Mouse (Mus musculus): Measurements from ENCODE around the gene Gsc2. TPM values are rescaled to one million over a fixed set of nuclear protein-coding genes. Genes with fewer than 3 reads are reported as not detected.
"Not testable (repeated sequence)": the region's sequence is repeated elsewhere in the genome, so short reads cannot be mapped to it uniquely, and the experiment has no call there.

Gene Gsc2
- total RNA-seq (2021) = not detected

DNA sequence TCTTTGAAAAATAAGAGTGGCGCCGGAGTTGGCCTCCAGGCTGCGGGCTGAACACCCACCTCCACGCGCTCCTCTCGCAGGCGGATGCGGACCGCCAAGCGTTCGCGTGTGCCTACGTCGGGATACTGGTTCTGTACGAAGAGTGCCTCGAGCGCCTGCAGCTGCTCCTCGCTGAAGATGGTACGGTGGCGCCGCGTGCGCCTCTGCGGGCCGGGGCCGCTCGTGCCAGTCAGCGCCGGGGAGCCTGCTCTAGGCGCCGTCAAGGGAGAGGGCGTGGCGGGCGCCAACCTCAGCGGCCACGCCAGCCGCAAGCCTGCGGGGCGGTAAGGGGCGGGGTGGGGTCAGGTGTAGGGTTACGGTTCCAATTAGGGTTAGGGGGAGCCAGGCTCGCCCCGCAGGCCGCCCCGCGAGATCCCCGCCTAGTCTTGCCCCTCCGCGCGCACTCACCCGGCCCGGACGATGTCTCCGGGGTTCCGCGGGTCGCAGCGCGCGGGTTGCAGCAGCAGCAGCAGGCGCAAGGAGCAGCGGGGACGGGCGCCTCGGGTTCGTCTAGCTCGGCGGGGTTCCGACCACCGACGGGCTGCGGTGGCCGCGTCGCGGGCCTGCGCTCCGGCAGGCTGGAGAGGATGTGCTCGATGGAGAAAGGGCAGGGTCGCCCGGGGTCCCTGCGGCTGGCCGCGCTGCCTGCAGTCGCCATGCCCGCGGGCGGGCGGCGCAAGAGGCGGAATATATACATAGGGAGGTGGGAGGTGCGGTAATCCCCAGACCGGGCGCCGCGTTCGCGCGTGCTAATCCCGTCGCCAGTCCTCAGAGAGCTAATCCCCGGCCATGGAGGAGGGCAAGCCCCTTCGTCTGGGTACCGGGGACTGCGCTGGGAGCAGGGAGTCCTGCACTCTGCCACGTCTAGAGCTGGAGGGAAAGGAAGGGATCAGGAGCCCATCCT is at the start of gene Gsc2:
Gene Gsc2 (minus strand): TSS at position 753 of the 943 bp plus-strand sequence.
- no peak for DNase-seq
- intact Hi-C loops (cut with DNase I) = no loop called here

DNA sequence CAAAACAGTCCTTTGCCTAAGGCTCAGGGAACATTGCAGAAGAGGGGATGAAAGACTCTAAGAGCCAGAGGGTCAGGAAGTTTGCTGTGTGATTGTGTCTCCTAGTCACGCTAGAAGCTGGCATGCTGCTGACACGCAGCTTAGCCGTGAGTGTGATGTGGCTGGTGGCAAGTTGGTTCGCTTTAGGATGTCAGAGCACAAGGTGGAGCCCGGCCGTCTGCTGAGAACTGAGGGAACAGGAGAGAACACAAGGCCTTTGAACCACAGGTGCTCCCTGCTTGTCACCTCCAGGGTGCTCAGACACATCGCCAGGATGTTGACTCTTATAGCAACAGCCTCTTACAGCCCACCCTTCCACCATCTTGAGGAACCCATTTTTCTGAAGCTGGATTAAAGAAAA is 47.2 kb upstream of the Gsc2 start:
- intact Hi-C loops (cut with DNase I) = no loop called here
- no peak for DNase-seq

- intact Hi-C loops (cut with DNase I); DNase-seq: not testable (repeated sequence)
Measured at GRCm38 (mm10) chr16:17956052-17956638, 41.3 kb upstream of the Gsc2 start.

- no peak for DNase-seq
Measured at GRCm38 (mm10) chr16:17951618-17952017, 36.8 kb upstream of the Gsc2 start.

DNA sequence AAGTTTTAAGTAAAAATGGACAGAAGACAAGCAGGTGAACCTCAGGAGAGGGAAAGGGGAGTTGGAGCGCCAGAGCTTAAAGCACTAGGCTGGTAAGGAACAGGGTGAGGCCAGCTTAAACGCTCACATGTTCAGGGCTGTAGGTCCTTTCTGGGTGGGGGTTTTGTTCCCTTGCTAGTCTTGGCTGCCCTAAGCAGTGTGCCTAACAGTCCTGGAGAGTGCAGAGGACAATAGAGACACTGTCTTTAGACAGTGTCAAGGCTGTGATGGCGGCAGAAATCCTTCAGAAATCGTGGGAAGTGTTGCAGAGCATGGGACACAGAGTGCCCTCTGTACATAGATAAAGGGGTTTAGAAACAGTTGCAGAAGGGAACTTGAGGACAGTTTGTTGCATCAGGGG is 35.2 kb upstream of the Gsc2 start:
- intact Hi-C loops (cut with DNase I) = no loop called here

More at GRCm38 (mm10) chr16:17951618-17952017, 36.8 kb upstream of the Gsc2 start:
- intact Hi-C loops (cut with DNase I) = no loop called here

DNA sequence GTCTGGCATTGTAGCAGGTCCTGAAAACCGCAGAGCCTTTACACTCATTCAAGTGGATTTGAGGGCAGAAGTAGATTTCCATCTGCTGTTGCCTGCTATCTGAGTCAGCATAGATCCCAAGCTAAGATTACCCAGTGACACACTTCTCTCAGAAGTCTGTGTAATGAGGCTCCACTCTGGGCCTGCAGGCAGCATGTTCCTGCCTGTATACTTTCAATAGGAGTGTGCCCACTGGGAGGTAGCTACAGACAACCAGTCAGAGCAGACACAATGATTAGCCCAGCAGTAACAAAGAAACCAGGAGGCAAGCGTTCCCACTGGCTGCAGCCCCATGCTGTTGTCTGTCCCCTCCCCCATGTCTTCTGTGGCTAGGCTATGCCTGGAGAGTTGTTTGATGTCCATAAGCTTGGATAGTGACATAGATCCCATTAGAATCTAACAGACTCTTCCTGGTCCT is 34.6 kb upstream of the Gsc2 start:
- no peak for DNase-seq
- intact Hi-C loops (cut with DNase I) = no loop called here

More for the DNA sequence above, 35.2 kb upstream of the Gsc2 start:
- DNase-seq = no peak

DNA sequence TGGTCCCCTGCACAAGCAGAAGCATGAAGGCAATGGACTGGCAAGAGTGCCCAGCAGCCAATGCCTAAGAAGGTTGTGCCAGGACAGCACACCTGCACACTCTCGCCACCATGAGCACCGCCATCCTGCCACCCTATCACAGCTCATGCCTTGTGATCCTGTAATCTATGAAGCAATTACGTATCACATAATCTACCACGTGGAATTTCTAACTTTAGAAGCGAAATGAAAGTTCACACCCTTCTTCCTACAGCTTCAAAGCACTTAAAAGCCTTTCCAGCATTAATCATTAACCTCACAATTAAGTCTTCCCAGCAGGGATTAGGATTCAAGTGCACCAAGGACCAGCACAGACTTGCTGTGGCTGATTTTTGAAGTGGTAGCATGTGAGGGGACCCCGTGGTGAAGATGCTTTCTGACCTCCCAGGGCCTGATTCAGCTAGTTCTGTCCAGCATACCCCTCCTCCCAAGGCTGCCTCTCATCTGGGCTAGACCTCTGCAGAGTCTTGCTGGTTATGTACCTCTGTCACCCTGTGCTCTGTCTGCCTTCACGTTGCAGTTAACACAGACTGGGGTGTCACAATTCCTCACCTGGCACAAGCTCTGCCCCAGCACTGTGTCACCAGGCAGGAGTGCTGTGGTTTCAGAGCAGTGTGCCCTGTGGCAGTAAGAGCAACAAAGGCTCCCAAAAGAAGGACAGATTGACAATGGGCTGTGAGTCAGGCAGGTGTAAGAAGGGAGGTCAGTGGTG is 30.4 kb upstream of the Gsc2 start:
- DNase-seq = no peak
- intact Hi-C loops (cut with DNase I) = no loop called here

- intact Hi-C loops (cut with DNase I) = no loop called here
Measured at GRCm38 (mm10) chr16:17943466-17943865, 28.6 kb upstream of the Gsc2 start.

GRCm38 (mm10) chr16:17939255-17939751 is 24.4 kb upstream of the Gsc2 start:
- no peak for DNase-seq
- intact Hi-C loops (cut with DNase I) = no loop called here

More at GRCm38 (mm10) chr16:17943466-17943865, 28.6 kb upstream of the Gsc2 start:
- no peak for DNase-seq

DNA sequence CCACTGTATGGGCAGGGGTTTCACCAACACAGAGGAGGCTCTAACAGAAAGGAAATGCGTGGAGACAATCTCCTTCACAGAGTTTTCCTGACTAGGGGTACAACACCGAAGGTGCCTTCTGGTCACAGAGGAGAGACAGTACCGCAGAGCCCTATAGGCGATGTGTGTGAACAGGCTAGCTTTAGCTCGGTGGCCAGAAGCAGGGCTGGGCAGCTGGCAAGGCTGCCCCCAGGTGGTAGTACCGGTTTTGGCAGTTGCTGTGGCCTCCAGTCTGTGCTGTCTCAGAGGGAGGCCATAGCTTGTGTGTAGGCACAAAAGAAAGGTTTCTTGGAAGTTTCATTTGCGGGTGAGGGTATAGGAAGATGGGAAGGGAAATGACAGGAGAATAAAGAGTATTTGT is 24.0 kb upstream of the Gsc2 start:
- intact Hi-C loops (cut with DNase I) = no loop called here
- peak; percentile 73 for DNase-seq

DNA sequence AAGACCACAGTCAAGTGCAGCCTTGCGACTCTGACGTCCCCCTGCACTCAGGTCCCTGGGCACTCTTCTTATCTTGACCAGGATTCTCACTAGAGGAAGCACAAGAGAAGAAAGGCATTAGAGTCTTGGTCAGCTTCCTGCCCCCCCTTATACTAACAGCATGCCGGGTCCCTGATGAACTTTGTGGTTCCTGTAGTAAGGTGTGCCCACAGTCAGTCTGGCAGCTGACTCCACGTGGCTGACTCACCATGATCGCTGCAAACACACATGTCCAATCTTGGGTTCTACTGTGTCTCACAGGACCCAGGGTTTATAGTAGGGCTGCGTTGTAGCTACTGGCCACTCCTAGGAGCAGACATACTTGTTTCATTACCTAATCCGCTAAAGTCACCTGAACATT is 23.3 kb upstream of the Gsc2 start:
- intact Hi-C loops (cut with DNase I) = no loop called here
- DNase-seq = no peak

- intact Hi-C loops (cut with DNase I) = no loop called here
- no peak for DNase-seq
Measured at GRCm38 (mm10) chr16:17936776-17937175, 21.9 kb upstream of the Gsc2 start.

DNA sequence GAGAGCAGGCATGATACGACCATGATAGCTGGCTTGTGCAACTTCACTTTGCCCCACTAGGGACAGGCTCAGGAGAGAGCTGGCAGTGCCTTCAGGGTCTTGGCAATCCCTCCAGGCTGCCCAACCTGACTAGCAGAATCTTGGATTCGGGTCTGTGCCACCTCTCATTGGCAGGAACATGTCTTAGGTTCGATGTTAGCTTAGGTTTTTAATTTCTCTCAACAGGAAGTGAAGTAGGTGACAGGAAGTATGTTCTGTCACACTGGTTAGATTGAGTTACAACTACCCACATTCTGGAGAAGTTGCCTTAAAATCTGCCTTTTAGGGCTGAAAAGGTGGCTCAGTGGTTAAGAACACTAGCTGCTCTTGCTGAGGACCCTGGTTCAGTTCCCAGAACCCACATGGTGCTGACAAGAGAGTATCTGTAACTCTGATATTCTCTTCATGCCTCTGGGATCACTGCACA is 19.6 kb upstream of the Gsc2 start:
- intact Hi-C loops (cut with DNase I) = no loop called here
- no peak for DNase-seq

DNA sequence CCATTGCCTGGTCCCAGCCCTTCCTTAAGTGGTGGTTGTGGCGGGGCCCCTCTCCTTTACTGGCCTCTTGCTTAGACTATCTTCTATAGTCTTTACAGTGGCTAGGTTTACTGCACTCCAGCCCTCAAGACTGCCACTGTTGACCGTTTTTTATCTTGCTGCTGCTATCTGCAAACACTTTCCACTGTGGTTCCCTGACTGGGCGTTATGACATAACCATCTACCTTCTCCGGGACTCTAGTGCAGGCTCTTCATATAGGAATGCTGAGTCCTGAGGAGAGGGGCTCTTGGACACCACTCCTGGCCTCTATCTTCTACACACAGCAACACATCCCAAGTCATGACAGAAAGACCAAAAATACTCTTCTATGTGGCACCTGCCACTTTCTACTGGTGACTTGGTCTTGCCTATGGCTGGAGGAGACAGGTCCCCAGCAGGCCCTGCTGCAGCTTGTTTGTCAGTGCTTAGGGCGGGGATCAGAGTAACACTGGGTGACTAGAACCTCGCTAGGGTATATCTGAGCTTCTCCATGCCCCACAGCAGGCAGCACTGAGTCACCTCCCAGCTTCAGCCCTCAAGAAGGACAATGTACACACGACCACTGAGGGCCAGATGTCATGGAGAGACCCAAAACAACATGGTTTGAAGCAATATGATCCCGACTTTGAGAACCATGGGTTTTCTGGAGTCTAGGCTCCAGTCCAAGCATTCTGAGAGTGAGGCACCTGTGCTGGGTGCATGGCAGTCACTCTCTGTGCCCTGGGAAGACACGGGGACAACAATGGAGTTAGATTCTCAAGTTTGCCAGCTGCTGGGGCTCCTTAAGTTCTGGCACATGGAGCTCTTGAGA is 19.0 kb upstream of the Gsc2 start:
- intact Hi-C loops (cut with DNase I) = no loop called here
- DNase-seq = no peak

GRCm38 (mm10) chr16:17931906-17932460 is 17.1 kb upstream of the Gsc2 start:
- intact Hi-C loops (cut with DNase I) = no loop called here
- DNase-seq = no peak

DNA sequence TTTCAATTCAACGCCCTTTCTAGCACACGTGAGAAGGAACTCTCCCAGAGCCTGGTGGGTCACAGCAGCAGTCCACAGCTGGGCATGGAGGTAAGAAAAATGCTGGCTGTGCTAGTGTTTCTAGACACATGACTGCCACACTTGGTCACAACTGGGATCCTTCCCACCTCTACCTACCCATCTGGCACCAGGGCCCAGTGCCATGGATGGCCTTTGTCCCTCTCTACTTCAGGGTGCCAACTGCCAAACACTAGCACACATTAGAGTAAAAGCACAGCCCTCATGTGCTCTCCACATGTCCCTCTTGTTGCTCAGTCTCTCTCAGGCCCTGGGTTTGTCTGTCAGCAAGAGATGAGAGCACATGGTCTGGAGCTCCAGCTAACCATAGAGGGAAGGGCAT is 14.8 kb upstream of the Gsc2 start:
- intact Hi-C loops (cut with DNase I) = loop anchor here (10.0 kb wide), 1 partner anchor 285 kb away; the partner anchor contains the start of gene Ccdc188
- peak; percentile 38 for DNase-seq

DNA sequence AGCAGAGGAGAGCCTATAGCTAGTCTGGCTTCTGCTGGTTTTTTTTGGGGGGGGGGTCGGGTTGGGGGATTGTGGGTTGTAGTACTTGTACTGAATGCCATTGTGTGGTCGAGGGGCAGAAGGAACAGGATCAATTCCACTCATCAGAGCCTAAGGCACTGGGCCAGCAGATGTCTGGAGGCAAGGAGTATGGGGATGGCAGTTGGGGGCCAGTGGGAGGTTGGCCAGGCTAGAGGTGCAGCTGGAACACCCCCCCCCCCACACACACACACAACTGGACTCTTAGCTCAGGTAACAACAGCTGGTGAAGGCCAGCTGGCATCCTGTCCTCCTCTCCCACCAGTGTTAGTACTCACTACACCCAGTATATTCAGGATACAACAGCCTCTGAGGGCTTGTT is 14.4 kb upstream of the Gsc2 start:
- DNase-seq = peak; percentile 55
- intact Hi-C loops (cut with DNase I) = loop anchor here (10.0 kb wide), 1 partner anchor 286 kb away; the partner anchor contains the start of gene Ccdc188

DNA sequence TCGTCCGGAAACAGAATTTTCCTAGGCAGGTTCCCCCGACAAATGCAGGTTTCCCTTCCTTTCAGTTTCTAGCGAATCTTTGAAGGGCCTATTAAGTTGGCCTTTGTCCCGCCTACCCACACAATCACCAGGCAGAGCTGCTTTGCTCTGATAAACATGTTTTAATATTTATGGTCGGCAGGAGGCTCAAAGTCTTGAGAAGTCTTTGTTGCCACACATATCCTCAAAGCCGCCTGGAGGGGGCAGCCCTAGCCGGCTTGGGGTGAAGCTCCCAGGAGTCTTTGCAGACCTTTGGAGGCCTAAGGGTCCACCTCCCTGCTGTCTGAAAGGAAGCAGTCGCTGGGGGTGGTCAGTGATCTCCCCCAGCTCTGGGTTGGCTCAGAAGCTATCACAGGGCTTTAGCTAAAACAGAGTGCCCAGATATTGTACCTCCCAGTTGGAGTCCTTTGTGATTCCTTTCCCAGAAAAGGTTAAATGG is 13.8 kb upstream of the Gsc2 start:
- peak; percentile 71 for DNase-seq
- intact Hi-C loops (cut with DNase I) = loop anchor here (10.0 kb wide), 1 partner anchor 286 kb away; the partner anchor contains the start of gene Ccdc188

DNA sequence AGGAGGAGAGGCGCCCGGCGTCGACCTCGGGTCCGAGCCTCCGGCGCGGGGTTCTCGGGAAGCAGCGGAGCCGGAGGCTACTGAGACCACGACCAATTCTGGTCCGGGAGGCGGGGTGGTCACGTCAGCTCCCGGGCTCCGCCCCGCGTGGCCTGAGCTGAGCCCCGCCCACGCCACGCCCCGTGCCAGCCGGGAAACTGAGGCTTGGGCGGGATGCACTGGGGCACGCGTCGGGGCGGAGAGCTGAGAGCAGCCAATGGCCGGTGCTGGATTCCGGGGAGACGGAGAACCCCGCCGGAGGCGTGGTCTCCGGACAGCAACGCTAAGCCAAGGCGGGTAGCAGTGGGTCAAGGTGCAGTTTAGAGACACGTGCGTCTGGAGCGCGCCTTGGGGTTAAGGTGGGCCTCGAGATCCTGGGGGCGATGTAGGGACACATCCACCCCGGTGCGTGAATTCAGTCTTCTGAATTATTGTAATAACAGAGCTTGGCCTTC is 13.3 kb upstream of the Gsc2 start, which contains the start of gene Slc25a1:
Gene Slc25a1 (minus strand): TSS at position 133 of the 494 bp plus-strand sequence.
- intact Hi-C loops (cut with DNase I) = loop anchor here (10.0 kb wide), 1 partner anchor 287 kb away; the partner anchor contains the start of gene Ccdc188
- peak; percentile 74 for DNase-seq

Measured in left cerebral cortex, postnatal 4 days (tissue).